Mouse (Mus musculus) cortical plate, adult 2 months (tissue): Measurements from ENCODE around the gene Gm27021. TPM values are rescaled to one million over a fixed set of nuclear protein-coding genes. Genes with fewer than 3 reads are reported as not detected.

Source experiments
- H3K27ac ChIP-seq: fragments of 200-500 bp; 2 replicates; pipeline ENCODE4 v1.5.1; 2012; ENCODE audit warnings: low read length, control low read depth, inconsistent platforms; ENCODE audit not compliant: insufficient read depth
- H3K4me1 ChIP-seq: fragments of 200-500 bp; 2 replicates; pipeline ENCODE4 v1.6.1; 2011; ENCODE audit warnings: low read length; ENCODE audit not compliant: control insufficient read depth, insufficient read depth
- H3K4me3 ChIP-seq: fragments of 200-500 bp; 2 replicates; pipeline ENCODE4 v1.5.1; 2011; ENCODE audit warnings: mild to moderate bottlenecking, low read length, control low read depth; ENCODE audit not compliant: insufficient read depth
- CTCF ChIP-seq: fragments of 200-500 bp; IDR thresholded peaks from 2 replicates; pipeline ENCODE4 v1.5.1; 2011; ENCODE audit warnings: mild to moderate bottlenecking, control low read depth, low read length; ENCODE audit not compliant: insufficient read depth; ENCODE audit errors: extremely low read depth
- POLR2A ChIP-seq: fragments of 200-500 bp; IDR thresholded peaks from 2 replicates; pipeline ENCODE4 v1.6.1; 2011; ENCODE audit warnings: mild to moderate bottlenecking, low read length, control low read depth; ENCODE audit not compliant: insufficient read depth; ENCODE audit errors: extremely low read depth
- polyA plus RNA-seq: library from polyadenylated mRNA; depleted of rRNA; stranded (reverse); fragments of >200 nt; gene quantifications from 2 replicates; pipeline ENCODE4 v1.2.3, GENCODE M21; 2012

Gm27021 gene
- polyA plus RNA-seq, 1 experiment: 1.5 TPM

DNA sequence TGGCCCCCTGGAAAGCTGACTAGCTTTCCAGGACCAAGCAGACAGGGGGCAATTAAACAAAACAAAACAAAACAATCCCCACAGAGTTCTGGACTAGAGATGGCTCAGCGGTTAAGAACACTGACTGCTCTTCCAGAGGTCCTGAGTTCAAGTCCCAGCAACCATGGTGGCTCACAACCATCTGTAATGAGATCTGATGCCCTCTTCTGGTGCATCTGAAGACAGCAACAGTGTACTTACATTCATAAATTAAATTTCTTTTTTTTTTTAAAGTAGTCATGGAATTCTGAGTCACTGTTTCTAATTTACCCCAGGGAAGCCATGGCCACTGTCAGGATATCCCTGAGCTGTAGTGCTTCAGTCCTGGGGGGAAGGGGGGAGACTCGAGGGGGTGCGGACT is 53.4 kb downstream of the Gm27021 start:
- no peak overlapping the region for H3K27ac ChIP-seq
- H3K4me1 ChIP-seq: no peaks in the 10 kb centered on the region
- TF ChIP-seq CTCF: no peak
- TF ChIP-seq POLR2A: no peak
- no peak overlapping the region for H3K4me3 ChIP-seq

DNA sequence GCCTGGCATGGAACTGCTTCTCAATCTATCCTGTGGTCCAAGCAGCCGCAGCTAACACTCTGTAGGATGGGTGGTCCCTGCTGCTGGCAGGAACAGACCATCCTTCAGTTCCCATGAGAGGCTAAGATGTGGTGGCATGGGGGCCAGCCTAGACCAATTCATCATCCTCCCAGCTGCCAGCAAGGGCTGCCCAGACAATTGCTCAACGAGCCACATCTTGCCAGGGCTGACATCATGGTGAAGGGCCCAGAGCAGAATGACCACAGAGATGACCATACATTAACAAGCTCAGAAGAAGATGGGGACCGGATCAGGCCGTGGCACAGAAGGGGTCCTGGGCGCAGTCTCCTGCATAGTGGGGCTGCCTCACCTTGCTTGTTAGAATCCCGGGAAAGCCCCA is 57.1 kb downstream of the Gm27021 start:
- Histone ChIP-seq H3K4me3 (no peak overlapping the region), H3K4me1 (no peaks in the 10 kb centered on the region), H3K27ac (no peak overlapping the region)
- TF ChIP-seq POLR2A: no peak
- no peak for TF ChIP-seq CTCF

DNA sequence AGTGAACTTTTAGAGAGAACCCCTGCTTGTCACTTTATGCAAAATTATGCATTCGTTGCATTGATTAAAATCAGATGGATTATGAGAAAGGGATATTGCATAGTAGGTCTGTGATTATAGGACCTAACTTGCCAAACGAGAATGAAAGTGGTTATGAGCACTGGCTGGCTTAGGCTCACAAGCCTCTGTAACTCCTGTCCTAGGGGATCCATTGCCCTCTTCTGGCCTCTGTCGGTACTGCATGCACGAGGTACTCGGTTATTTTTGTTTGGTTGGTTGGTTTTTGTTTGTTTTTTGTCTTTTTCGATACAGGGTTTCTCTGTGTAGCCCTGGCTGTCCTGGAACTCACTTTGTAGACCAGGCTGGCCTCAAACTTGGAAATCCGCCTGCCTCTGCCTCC is 60.0 kb downstream of the Gm27021 start:
- TF ChIP-seq POLR2A (no peak), CTCF (peak; percentile 94)
- H3K4me3 ChIP-seq: no peak overlapping the region
- no peak overlapping the region for H3K27ac ChIP-seq
- no peaks in the 10 kb centered on the region for H3K4me1 ChIP-seq

DNA sequence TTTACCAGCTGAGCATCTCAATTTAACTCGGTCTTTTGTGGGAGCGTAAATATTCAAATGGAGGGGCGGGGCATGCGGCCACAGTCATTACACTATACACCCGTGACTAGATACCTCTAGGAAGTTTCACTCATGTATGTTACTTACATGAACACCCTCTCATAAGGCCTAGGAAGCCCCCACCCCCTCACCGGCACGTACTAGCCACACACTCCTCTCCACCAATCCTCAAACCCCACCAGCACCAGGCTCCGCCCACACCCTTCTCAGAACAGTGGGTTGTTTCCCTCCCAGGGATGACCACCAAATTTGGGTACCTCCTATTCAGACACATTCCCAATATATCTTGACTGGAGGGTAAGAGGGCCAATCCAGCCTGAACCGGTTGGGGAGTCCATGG is 60.4 kb downstream of the Gm27021 start:
- H3K27ac ChIP-seq: no peak overlapping the region
- no peak overlapping the region for H3K4me3 ChIP-seq
- H3K4me1 ChIP-seq: no peaks in the 10 kb centered on the region
- TF ChIP-seq POLR2A (no peak), CTCF (no peak)

DNA sequence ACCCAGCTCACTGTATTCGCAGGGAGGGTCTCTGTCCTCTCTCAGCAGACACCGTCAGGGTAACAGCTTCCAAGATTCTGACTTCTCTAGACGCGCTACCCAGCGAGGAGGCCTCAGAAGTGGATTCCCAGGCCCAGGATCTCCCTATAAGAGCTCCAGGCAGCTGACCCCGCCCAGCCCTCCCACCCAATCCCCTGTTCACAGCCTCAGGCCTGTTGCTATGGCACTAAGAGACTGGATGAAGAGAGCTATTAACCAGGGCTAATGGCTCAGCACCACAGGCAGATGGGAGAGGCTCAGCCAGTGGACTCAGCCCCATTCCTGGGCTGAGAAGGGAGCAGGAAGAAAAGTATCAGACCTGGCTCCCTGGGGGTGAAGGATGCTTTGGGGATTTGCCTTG is 65.2 kb downstream of the Gm27021 start:
- H3K27ac ChIP-seq: no peak overlapping the region
- TF ChIP-seq POLR2A (no peak), CTCF (no peak)
- H3K4me3 ChIP-seq: no peak overlapping the region
- H3K4me1 ChIP-seq: peaks cover 2% of the 10 kb centered on the region; the same call in 1 of the 2 replicates

GRCm38 (mm10) chr8:120599504-120599903 is 68.4 kb downstream of the Gm27021 start:
- Histone ChIP-seq H3K4me1 (peaks cover 2% of the 10 kb centered on the region; the same call in 1 of the 2 replicates), H3K27ac (no peak overlapping the region), H3K4me3 (no peak overlapping the region)
- TF ChIP-seq POLR2A (no peak), CTCF (peak; percentile 72)

DNA sequence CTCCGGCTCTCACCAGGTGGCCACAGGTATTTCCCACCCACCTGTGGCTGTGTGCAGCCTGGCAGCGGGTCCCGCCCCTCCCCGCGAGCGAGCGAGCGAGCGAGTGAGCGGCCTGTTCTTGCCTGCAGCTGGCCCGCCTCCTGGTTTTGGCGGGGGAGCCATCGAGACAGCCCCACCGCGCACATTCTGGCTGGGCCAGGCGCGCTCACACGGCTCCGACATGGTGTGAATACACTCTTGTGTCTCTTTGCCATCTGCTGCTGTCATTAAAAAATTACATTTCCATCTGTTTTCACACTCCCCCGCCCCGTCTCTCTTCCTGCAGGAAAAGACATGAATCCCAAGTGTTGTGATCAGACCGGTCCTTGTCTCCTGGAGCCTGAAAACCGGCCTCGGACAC is 69.3 kb downstream of the Gm27021 start:
- no peak overlapping the region for H3K4me3 ChIP-seq
- TF ChIP-seq CTCF: no peak
- no peak for TF ChIP-seq POLR2A
- no peak overlapping the region for H3K27ac ChIP-seq
- H3K4me1 ChIP-seq: peaks cover 2% of the 10 kb centered on the region; the same call in 1 of the 2 replicates

GRCm38 (mm10) chr8:120595963-120596362 is 71.9 kb downstream of the Gm27021 start:
- H3K4me3 ChIP-seq: no peak overlapping the region
- H3K4me1 ChIP-seq: peaks cover 2% of the 10 kb centered on the region; the same call in 1 of the 2 replicates
- no peak overlapping the region for H3K27ac ChIP-seq
- TF ChIP-seq POLR2A (no peak), CTCF (peak; percentile 84)

DNA sequence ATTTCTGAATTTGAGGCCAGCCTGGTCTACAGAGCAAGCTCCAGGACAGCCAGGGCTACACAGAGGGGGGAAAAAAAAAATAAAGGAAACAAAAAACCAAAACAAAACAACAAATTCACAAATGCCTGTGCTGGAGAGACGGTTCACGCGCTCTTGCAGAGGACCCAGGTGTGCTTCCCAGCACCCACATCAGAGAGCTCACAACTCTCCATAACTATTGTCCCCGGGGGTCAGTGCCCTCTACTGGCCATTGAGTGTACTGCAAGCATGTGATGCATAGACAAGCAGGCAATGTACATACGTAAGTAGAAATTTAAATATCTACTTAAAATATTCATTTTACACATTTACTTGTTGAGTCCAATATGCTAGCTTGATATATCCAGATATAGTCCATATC is 73.3 kb downstream of the Gm27021 start:
- Histone ChIP-seq H3K4me3 (no peak overlapping the region), H3K27ac (no peak overlapping the region), H3K4me1 (peaks cover 2% of the 10 kb centered on the region; the same call in 1 of the 2 replicates)
- TF ChIP-seq CTCF: peak; percentile 26; the same call in 1 of the 2 replicates
- no peak for TF ChIP-seq POLR2A

DNA sequence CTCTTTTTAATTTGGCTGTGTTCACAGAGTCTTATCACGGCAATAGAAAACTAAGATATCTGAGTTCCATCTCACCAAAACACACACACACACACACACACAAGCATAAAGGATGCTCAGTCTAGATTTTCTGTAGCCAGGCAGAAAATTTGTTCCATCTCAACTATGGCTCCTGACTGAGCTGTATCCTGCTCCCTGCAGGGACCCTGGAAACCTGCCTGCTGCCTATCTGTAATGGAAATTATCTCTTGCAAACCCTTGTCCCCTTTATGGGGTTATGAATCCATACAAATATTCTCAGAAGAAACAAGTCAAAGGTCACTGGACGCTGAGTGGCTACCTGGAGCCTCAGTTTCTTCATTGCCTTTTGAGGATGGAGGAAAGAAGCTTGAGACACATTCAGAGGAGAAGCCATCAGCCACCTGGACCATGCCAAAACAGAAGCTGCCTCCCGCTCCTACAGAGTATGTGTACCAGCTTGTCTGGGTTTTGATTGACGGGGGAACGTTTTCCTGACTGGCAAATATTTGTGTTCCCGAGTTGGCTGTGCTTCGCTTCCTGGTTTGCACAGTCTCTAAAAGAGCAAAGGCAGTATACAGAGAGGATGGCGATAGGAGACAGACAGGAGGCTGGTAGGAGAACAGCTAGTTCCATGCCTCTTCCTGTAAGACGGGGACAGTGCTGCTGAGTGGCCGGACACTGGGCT is 76.1 kb downstream of the Gm27021 start:
- Histone ChIP-seq H3K4me3 (no peak overlapping the region), H3K4me1 (no peaks in the 10 kb centered on the region), H3K27ac (no peak overlapping the region)
- no peak for TF ChIP-seq CTCF
- TF ChIP-seq POLR2A: no peak

GRCm38 (mm10) chr8:120589921-120590320 is 78.0 kb downstream of the Gm27021 start:
- Histone ChIP-seq H3K4me3 (peak overlapping the region; percentile 31; the same call in 1 of the 2 replicates), H3K4me1 (no peaks in the 10 kb centered on the region), H3K27ac (no peak overlapping the region)
- TF ChIP-seq CTCF (no peak), POLR2A (no peak)
